Mouse (Mus musculus) lung, postnatal 14 days (tissue): ENCODE results near the gene Ccm2l.

ENCODE experiments used
- DNase-seq: peaks from one replicate; pipeline ENCODE4 v3.0.0; 2021

Ccm2l gene

GRCm38 (mm10) chr2:153053896-153054295 lies 11.9 kb upstream of the Ccm2l start:
- no peak for DNase-seq

DNA sequence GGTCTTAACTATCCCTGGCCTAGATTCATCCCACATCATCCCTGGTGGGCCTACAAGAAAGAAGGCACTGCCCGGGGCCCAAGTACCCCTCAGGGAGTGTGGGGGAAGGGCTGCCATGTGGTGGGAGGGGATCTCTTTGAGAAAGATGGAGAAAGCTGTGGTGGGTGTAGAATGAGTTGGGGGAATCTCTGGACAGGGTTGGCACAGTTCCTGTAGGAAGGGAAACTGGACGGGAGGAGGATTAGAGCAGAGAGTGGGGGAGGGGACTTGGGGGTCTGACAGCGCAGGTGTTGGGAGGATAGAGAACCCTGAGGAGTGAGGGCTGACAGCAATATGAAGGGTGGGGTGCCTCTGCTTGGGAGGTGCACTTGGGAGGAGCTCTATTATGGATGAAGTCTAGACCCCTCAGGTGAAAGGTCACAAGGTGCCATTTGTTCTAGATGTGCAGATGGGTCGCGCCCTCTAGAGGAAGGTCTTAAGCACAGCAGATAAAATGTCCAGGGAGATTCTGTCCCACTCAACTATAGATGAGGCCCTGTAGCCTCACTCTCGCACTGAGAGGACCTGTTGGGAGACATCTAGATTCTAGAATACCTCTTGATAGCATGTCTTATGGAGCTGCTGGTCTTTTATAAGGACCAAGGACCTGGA lies 10.4 kb upstream of the Ccm2l start:
- no peak for DNase-seq

DNA sequence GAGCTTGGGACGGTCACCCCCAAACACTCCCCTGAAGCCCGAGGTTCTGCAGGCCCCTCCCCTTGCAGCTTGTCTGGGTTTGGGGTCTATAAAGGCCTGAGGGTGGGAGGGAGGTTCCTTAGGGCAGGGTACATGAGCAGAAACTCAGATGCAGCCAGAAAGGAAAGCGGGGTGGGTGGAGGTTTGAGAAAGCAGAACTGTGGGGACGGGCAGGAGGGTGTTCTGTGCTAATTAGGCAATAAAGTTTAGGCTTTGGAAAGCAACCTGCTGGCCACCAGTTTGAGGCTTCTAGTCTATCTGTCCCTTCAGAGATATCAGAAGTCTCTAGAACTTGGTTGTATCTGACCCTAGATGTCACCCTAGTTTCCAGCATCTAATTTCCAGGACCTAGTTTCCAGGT lies 7.4 kb upstream of the Ccm2l start:
- no peak for DNase-seq

DNA sequence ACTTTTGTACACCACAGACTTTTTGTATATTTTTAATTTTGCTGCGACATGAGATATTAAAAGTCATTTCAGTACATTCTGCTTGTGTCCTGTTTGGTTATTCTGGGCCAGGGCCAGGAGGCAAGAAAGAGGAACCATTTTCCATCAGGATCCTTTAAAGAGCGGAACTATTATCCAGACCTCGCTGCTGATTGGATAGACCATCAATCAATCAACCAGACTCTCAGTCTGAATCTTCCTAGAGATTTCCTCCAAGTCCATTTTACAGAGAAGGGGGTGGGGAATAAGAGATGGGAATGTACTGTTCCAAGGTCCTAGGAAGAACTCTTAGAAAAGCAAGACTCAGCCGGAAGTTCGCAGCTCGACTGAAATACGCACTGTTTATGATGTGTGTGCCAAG lies 5.5 kb upstream of the Ccm2l start:
- DNase-seq: no peak

DNA sequence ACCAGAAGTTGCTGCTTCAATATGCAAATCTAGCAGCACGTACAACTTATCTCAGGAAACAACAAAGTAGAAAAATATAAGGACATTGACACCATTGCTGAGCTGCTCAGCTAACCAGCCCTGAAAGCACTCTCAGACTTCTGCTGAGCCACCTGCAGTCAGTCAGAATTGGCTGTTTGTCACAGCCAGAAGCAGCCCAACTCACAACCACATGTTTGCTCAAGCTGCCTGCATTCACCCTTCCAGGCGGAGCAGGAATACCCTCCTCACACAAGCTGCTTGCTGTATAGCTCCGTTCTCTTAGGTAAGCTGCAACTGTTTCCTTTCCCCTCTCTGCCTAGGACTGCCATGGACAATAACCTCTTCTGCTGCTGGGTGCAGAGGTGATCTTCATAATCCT lies 2.4 kb upstream of the Ccm2l start:
- no peak for DNase-seq

DNA sequence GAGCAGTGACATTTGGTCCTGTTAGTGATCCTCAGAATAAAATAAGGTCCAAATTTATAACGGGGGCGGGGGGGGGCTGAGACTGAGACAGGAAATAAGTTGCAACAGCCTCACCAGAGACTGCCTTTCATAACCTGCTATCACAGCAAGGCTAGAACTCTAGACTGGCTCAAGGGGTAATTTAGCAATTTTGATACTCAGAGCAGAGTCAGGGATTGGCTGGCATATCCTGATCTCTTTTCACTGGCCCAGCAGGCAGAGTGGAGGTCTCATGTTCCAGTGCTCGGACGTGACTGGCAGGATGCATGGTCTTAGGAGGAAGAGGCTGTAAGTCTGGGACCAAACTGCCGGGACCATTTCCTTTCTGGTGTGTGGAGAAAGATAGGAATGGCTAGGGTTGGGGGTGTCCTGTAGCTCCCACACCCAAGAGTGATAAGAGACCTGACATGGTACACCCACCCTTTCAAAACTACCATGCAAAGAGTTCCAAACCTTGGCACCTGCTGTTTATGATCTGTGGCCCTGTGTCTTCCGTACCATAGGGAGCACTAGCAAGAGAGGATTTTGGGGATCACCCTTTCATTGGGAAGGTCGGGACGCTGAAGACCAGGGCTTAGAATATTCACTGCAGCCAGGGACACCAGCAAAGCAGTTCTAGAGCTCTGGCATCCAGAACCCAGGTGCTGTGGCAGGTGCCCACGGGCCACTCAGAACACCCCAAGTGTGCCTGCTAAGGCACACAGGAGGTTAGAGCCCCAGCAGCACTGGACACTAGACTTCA lies 1.4 kb upstream of the Ccm2l start:
- DNase-seq: no peak

- DNase-seq: no peak
Measured at GRCm38 (mm10) chr2:153066991-153067390, 1.2 kb downstream of the Ccm2l start.

GRCm38 (mm10) chr2:153070762-153071490 lies 5.2 kb downstream of the Ccm2l start:
- peak; percentile 58 for DNase-seq

GRCm38 (mm10) chr2:153071491-153072184 lies 5.9 kb downstream of the Ccm2l start:
- DNase-seq: no peak

- no peak for DNase-seq
Measured at GRCm38 (mm10) chr2:153074651-153075050, 8.9 kb downstream of the Ccm2l start.

GRCm38 (mm10) chr2:153075961-153076360 lies 10.2 kb downstream of the Ccm2l start:
- no peak for DNase-seq

GRCm38 (mm10) chr2:153080841-153081523 lies 15.2 kb downstream of the Ccm2l start:
- DNase-seq: peak; percentile 89

GRCm38 (mm10) chr2:153081866-153082265 lies 16.1 kb downstream of the Ccm2l start:
- DNase-seq: no peak

DNA sequence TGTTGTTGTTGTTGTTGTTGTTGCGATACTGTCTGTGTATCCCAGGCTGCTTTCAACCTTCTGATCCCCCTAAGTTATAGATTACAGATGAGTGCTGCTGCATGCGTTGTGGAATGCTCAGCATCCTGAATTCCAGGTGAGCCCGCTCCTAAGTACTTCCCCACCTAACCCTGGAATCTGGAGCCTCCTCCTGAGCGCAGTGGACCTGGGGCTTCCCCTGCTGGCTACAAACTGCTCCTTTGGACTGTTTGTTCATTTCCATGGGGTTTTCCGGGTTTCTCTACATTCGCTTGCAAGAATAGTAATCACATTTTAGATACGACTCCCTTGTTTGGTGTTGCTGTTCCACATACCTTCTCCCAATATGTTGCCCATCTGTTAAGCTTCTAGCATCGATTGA lies 17.5 kb downstream of the Ccm2l start:
- DNase-seq: no peak

GRCm38 (mm10) chr2:153083824-153084223 lies 18.1 kb downstream of the Ccm2l start:
- no peak for DNase-seq

DNA sequence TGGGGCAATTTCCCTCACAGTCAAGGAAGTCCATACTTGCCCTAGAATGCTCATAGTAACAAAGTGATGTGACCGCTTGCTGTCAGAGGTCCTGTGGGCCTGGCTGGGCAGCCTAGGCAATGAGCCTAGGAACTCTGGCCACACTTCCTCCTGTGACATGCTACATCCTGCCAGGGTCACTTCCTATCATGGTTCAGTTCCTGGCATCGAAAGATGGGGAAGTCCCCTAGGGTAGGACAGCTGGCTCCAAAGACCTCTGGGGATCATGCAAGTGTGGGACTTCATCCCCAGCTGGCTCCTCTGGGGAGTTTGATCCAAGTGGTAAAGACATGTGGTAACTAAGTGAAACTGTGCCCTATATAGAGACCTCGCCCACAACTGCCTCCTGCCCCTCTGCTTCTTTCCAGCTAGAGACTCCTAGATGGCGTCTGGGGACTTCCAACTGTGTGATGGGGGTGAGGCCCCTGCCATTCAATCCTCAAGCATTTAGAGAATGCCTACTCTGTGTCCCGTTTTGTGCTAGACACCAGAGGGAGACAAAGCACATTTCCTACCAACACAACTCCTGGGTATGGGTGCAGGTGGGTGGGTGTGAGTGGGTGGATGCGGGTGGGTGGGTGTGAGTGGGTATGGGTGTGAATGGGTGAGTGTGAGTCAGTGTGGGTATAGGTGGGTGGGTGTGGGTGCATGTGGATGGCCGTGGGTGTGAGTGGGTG lies 18.7 kb downstream of the Ccm2l start:
- DNase-seq: no peak

GRCm38 (mm10) chr2:153085556-153085955 lies 19.8 kb downstream of the Ccm2l start:
- DNase-seq: no peak

GRCm38 (mm10) chr2:153086166-153086565 lies 20.4 kb downstream of the Ccm2l start:
- DNase-seq: no peak

- no peak for DNase-seq
Measured at GRCm38 (mm10) chr2:153087091-153087490, 21.3 kb downstream of the Ccm2l start.

DNA sequence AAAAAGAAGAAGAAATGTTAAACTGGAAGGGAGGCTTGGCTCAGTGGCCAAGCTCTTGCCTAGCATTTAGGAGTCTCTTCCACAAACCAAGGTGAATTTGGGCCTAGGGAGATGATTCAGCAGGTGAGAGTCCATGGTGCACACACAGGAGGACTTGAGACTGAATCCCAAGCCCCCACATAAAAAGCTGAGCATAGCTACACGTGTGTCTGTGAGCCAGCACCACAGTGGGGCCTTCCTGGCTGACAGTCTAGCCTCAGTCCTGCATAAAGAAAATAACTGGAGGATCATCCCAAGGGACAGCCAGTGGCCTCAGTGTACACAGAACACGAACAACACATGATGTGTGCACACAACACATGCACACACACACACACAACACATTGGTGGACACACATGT lies 23.6 kb downstream of the Ccm2l start:
- no peak for DNase-seq

GRCm38 (mm10) chr2:153090551-153091165 lies 24.9 kb downstream of the Ccm2l start:
- peak; percentile 54 for DNase-seq
